Mouse (Mus musculus) heart, postnatal 0 days (tissue): ENCODE data around the gene Mis18a. TPM values are rescaled to one million over a fixed set of nuclear protein-coding genes. Genes with fewer than 3 reads are reported as not detected.

Source experiments
- ATAC-seq: fragments of 200-750 bp; cut with Nextera tagmentation; 2 replicates; pipeline ENCODE4 v1.8.0; 2017; ENCODE audit warnings: low read depth, moderate number of reproducible peaks, moderate library complexity; ENCODE audit not compliant: insufficient read depth
- DNase-seq: peaks from one replicate; pipeline ENCODE4 v3.0.0-alpha.2; 2016; ENCODE audit warnings: low spot score
- H3K27ac ChIP-seq: fragments of 300-500 bp; sonication (generic); 2 replicates; pipeline ENCODE4 v1.5.1; 2014; ENCODE audit warnings: low read depth, mild to moderate bottlenecking
- H3K27me3 ChIP-seq: fragments of 300-500 bp; sonication (generic); 2 replicates; pipeline ENCODE4 v1.6.1; 2014; ENCODE audit warnings: low read length, mixed read lengths; ENCODE audit not compliant: control insufficient read depth, insufficient read depth
- H3K36me3 ChIP-seq: fragments of 300-500 bp; sonication (generic); replicated peaks from 2 replicates; pipeline ENCODE4 v1.6.1; 2014; ENCODE audit warnings: low read length, mixed read lengths; ENCODE audit not compliant: control insufficient read depth, insufficient read depth
- H3K4me1 ChIP-seq: fragments of 300-500 bp; sonication (generic); 2 replicates; pipeline ENCODE4 v1.6.1; 2014; ENCODE audit warnings: antibody characterized with exemption; ENCODE audit not compliant: control insufficient read depth, insufficient read depth
- H3K4me2 ChIP-seq: fragments of 300-500 bp; sonication (generic); 2 replicates; pipeline ENCODE4 v1.6.1; 2014; ENCODE audit warnings: low read depth, mild to moderate bottlenecking, low read length, moderate library complexity
- H3K4me3 ChIP-seq: fragments of 300-500 bp; sonication (generic); 2 replicates; pipeline ENCODE4 v1.5.1; 2014; ENCODE audit warnings: low read depth, low read length
- H3K9ac ChIP-seq: fragments of 300-500 bp; sonication (generic); replicated peaks from 2 replicates; pipeline ENCODE4 v1.6.1; 2014; ENCODE audit warnings: low read depth, low read length, mixed read lengths
- H3K9me3 ChIP-seq: fragments of 300-500 bp; sonication (generic); replicated peaks from 2 replicates; pipeline ENCODE4 v1.6.1; 2016; ENCODE audit warnings: low read length; ENCODE audit not compliant: control insufficient read depth
- CTCF ChIP-seq: IDR thresholded peaks from 2 replicates; pipeline ENCODE4 v1.5.1; 2016; ENCODE audit warnings: antibody characterized with exemption, control low read depth, low read depth
- EP300 ChIP-seq: IDR thresholded peaks from 2 replicates; pipeline ENCODE4 v1.6.1; 2016; ENCODE audit warnings: antibody characterized with exemption, low read depth
- WGBS: fragments of 180-500 bp; shearing (Covaris S2); extraction: QIAGEN DNeasy Blood & Tissue Kit; methylation state at CpG from one replicate; pipeline ENCODE4 v1.1.7; 2014; 5-methylcytosine and 5-hydroxymethylcytosine counted together
- polyA plus RNA-seq: library from polyadenylated mRNA; unstranded; fragments of >200 nt; fragmentation: Nextera tagmentation; extraction: Ambion mirVana; gene quantifications from 2 replicates; pipeline ENCODE4 v1.2.1, GENCODE M21; 2015
- total RNA-seq: library from RNA; depleted of rRNA; stranded (reverse); fragments of >200 nt; gene quantifications from 2 replicates; pipeline ENCODE4 v1.2.3, GENCODE M21; 2014; ENCODE audit warnings: low replicate concordance

The Mis18a gene
- total and polyA plus RNA-seq, 2 experiments from 2014 or later = 13.2 to 21.2 TPM

- Histone ChIP-seq H3K27me3 (no peaks in the 10 kb centered on the region), H3K27ac (no peak overlapping the region), H3K4me2 (no peak overlapping the region), H3K36me3 (no peaks in the 10 kb centered on the region), H3K4me3 (no peak overlapping the region), H3K9me3 (no peaks in the 10 kb centered on the region), H3K4me1 (0 out of 2 replicates have a peak, but pooled peaks cover 14% of the 10 kb centered on the region), H3K9ac (no peak overlapping the region)
- TF ChIP-seq EP300 (no peak), CTCF (no peak)
- WGBS = 3% methylated on average over 1 of the region's 1 CpGs
- no peak for ATAC-seq
- no peak for DNase-seq
Measured at GRCm38 (mm10) chr16:90703646-90704045, 23.6 kb downstream of the Mis18a start.

- Histone ChIP-seq H3K27ac (no peak overlapping the region), H3K9me3 (no peaks in the 10 kb centered on the region), H3K9ac (no peak overlapping the region), H3K4me1 (0 out of 2 replicates have a peak, but pooled peaks cover 13% of the 10 kb centered on the region), H3K4me2 (no peak overlapping the region), H3K27me3 (no peaks in the 10 kb centered on the region), H3K36me3 (no peaks in the 10 kb centered on the region), H3K4me3 (no peak overlapping the region)
- TF ChIP-seq CTCF (no peak), EP300 (no peak)
- no peak for DNase-seq
- WGBS = 90% methylated on average over 2 of the region's 2 CpGs
- no peak for ATAC-seq
Measured at GRCm38 (mm10) chr16:90701541-90701940, 25.7 kb downstream of the Mis18a start.

GRCm38 (mm10) chr16:90699390-90699789 lies 27.8 kb downstream of the Mis18a start:
- H3K4me2 ChIP-seq = no peak overlapping the region
- TF ChIP-seq EP300 (no peak), CTCF (no peak)
- H3K9ac ChIP-seq = no peak overlapping the region
- 71% methylated on average over 14 of the region's 14 CpGs for WGBS
- H3K27me3 ChIP-seq = no peaks in the 10 kb centered on the region
- H3K4me1 ChIP-seq = 0 out of 2 replicates have a peak, but pooled peaks cover 3% of the 10 kb centered on the region
- no peak overlapping the region for H3K4me3 ChIP-seq
- H3K9me3 ChIP-seq = no peaks in the 10 kb centered on the region
- DNase-seq = no peak
- H3K36me3 ChIP-seq = no peaks in the 10 kb centered on the region
- H3K27ac ChIP-seq = no peak overlapping the region
- ATAC-seq = no peak

GRCm38 (mm10) chr16:90696306-90696705 lies 30.9 kb downstream of the Mis18a start:
- Histone ChIP-seq H3K27ac (no peak overlapping the region), H3K9me3 (no peaks in the 10 kb centered on the region), H3K9ac (no peak overlapping the region), H3K4me2 (no peak overlapping the region), H3K27me3 (no peaks in the 10 kb centered on the region), H3K4me3 (no peak overlapping the region), H3K4me1 (0 out of 2 replicates have a peak, but pooled peaks cover 3% of the 10 kb centered on the region), H3K36me3 (no peaks in the 10 kb centered on the region)
- DNase-seq (no peak), ATAC-seq (no peak)
- no peak for TF ChIP-seq CTCF
- no peak for TF ChIP-seq EP300
- WGBS = 83% methylated on average over 9 of the region's 9 CpGs

GRCm38 (mm10) chr16:90695121-90695520 lies 32.1 kb downstream of the Mis18a start:
- Histone ChIP-seq H3K9ac (no peak overlapping the region), H3K4me3 (no peak overlapping the region), H3K36me3 (no peaks in the 10 kb centered on the region), H3K4me2 (no peak overlapping the region), H3K9me3 (no peaks in the 10 kb centered on the region), H3K27ac (no peak overlapping the region), H3K27me3 (no peaks in the 10 kb centered on the region), H3K4me1 (0 out of 2 replicates have a peak, but pooled peaks cover 3% of the 10 kb centered on the region)
- DNase-seq (no peak), ATAC-seq (peak; percentile 33)
- TF ChIP-seq EP300 (no peak), CTCF (no peak)
- WGBS = 51% methylated on average over 10 of the region's 10 CpGs

- H3K9ac ChIP-seq = no peak overlapping the region
- no peak overlapping the region for H3K4me3 ChIP-seq
- H3K9me3 ChIP-seq = no peaks in the 10 kb centered on the region
- H3K4me2 ChIP-seq = no peak overlapping the region
- ATAC-seq (peak; percentile 30), DNase-seq (no peak)
- no peaks in the 10 kb centered on the region for H3K27me3 ChIP-seq
- peak; percentile 54 for TF ChIP-seq CTCF
- TF ChIP-seq EP300 = no peak
- WGBS = 58% methylated on average over 9 of the region's 9 CpGs
- no peak overlapping the region for H3K27ac ChIP-seq
- H3K4me1 ChIP-seq = 0 out of 2 replicates have a peak, but pooled peaks cover 3% of the 10 kb centered on the region
- no peaks in the 10 kb centered on the region for H3K36me3 ChIP-seq
Measured at GRCm38 (mm10) chr16:90694719-90695118, 32.5 kb downstream of the Mis18a start.
